Mouse (Mus musculus): ENCODE measurements around the gene Sardh.

- TF ChIP-seq CTCF (IDR thresholded peaks at IDR 0.05) (no peak), POLR2A (IDR thresholded peaks at IDR 0.05; ENCODE audit: insufficient read depth, low read depth, low read length) (no peak)
Observed at GRCm38 (mm10) chr2:27210676-27211210, 37.4 kb downstream of the Sardh start.
